Mouse (Mus musculus): ENCODE measurements around the gene Shroom1. TPM values are rescaled to one million over a fixed set of nuclear protein-coding genes. Genes with fewer than 3 reads are reported as not detected.

The Shroom1 gene
- not detected for polyA plus RNA-seq (2017; shearing (Covaris generic))

DNA sequence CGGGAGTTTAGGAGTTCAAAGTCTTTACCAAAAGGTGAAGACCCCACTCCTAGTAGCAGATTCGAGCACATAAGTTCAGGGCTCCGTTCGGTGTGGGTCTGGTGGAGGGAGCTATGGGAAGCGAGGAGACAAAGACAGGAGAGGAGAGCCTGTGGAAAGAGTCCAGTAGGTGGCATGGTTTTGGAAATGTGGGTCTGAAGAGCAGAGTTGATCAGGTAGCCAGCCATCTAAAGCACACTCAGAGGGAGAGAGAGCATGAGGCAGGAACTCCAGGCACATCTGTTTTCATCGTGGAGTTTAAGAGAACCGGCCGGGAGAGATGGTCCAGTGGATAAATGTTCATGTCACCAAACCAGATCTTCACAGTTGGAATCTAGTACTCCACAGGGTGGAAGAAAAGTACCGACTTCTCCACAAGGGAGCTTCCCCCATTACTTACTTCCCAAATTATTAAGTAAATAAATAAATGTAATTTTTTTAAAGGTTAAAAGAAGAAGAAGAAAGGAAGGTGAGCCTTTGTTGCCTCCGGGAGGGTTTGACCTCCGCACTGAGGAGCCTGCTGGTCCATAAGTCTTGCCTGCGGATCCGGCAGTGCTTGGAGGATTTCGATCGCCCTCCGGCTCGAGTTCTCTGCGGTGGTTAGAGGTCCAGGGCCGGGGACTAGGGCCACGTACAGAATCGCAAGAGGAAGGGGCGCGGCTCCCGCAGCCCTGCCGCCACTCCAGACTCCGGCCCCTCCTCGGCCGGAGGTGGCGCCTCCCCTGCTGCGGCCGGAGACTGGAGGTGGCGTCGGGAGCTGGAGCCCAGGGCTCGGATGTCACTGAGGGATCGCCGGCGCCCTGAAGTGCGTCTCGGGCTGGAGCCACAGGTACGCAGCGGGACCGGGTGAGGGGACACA, at the start of gene Shroom1, which contains the start of gene Gm10447:
Gene Shroom1, plus strand, starts transcription at position 732 of the 898 bp plus-strand sequence.
Gene Gm10447, minus strand, starts transcription at position 637 of the 898 bp plus-strand sequence.

DNA sequence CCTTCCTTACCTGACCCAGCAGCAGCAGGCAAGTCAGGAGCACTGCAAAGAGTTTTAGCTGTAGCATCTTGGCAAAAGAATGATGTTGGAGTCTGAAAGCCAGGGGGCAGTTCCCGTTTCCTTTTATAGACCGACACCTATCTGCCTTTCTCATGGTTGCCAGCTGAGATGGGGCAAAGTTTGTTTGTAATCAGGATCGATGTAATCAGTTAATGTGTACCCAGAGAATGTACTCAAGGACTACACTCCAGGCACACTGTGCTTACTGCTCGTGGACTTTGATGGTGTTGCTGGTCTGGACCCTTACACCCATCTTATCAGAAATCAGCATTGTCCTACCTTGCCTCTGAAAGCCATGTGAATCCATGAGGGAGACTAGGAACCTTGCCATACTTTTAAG, 34.0 kb upstream of the Shroom1 start, which contains the start of gene Leap2:
Gene Leap2, minus strand, starts transcription at position 135 of the 400 bp plus-strand sequence.

DNA sequence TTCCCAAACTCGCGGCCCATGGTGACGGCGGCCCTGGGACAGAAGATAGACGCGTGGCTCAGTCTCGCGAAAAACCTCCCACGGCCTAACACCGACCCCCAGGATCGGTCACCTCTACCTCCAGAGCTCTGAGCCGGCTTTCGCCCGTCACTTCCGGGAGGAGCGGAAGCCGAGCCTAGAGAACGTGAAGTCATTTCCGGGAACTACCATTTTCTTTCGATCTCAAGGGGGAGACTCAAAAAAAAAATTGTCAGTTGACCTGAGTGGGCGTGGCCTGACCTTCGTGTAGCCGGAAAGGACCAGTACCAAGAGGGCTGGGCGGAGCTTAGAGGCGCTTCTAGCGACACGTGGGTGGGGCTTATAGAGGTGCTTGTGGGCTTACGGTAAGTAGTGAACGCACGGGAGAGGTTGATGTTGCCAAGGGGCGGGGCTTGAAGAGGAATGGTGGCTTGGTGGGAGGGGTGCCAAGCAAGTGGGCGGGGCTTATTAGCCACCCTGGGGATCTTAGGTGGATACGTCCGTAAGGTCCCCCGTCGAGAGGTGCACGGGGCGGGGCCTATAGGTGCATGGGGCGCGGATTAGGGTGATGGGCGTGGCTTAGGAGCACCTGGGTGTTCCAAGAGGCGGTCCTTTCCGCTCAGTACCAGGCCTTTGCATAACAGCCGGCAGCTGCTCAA, 26.2 kb upstream of the Shroom1 start, which contains the start of the genes Uqcrq and Gdf9:
Gene Uqcrq, minus strand, starts transcription at position 162 of the 677 bp plus-strand sequence.
Gene Gdf9, plus strand, starts transcription at position 354 of the 677 bp plus-strand sequence.

DNA sequence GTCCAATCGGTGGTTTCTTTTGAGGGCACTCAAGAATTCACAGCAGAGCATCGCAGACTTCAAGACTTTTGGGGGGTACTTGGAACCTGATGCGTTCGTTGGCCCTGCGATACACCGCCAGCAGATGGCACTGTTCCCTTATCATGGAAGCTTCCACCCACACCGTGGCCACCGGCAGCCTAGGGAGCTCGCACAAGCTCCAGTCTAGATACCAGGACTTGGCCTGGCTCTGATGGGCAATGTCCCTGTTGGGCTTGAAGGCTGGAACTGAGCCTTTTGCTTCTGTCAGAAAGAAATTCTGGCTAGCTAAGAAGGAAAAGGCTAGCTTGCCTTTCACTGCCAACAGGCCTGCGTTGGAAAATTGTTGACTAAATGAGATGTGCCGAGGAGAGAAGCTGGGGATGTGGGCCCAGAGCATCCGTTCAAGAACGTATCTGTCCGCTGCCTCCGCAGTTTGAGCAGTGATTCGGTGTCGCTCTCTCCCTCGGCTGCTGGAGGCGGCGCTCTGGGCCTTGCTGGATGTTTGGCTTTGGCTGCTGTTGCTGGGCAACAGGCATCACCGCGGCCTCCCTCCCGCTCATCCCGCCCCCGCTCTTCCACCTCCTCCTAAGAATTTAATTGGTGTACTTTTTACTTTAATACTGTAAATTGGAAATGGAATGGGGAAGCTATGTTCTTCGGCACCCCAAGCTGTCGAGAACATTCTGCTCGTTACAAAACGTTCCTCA, 13.1 kb downstream of the Shroom1 start, which contains the start of gene Gm9837:
Gene Gm9837, minus strand, starts transcription at position 512 of the 728 bp plus-strand sequence.

DNA sequence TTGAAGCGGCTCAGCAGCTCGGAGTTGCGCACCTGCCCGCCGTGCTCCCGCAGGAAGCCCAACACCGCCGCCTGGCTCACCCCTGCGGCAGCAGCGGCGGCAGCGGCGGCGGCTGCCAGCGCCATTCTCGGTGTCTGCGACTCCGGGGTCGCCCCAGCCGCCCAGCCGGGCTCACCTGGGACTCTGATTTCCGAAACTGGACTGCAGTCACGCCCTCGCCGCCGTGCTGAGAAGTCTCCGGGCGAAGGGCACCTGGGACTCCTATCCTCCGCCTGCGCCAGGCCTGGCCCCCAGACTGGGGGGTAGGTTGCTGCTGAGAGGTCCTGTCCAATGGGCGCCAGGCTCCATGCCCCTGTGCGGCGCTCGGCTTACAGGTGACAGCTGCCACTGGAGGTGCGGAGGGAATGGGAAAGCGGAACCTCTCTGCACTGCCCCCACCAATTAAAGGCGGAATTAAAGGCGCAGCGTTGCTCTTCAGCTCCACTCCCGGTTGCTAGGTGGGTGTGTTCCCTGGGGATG, 22.8 kb downstream of the Shroom1 start, which contains the start of the genes Gm9945 and Sowaha:
Gene Gm9945, plus strand, starts transcription at position 384 of the 519 bp plus-strand sequence.
Gene Sowaha, minus strand, starts transcription at position 492 of the 519 bp plus-strand sequence.

Other genes with a start within 250 kb of the Shroom1 start
- 33.1 TPM for gene Hspa4, start 156.7 kb upstream of the Shroom1 start, polyA plus RNA-seq (2017; shearing (Covaris generic))
- 36.2 TPM for gene Zcchc10, start 132.5 kb upstream of the Shroom1 start, polyA plus RNA-seq (2017; shearing (Covaris generic))
- 15.7 TPM for gene Aff4, start 106.4 kb upstream of the Shroom1 start, polyA plus RNA-seq (2017; shearing (Covaris generic))
- not detected for gene Leap2, start 34.0 kb upstream of the Shroom1 start, polyA plus RNA-seq (2017; shearing (Covaris generic))
- 310 TPM for gene Uqcrq, start 26.4 kb upstream of the Shroom1 start, polyA plus RNA-seq (2017; shearing (Covaris generic))
- gene Gdf9, start 26.2 kb upstream of the Shroom1 start, polyA plus RNA-seq (2017; shearing (Covaris generic)) = 0.48 TPM
- gene Gm10447, start 95 bp upstream of the Shroom1 start, polyA plus RNA-seq (2017; shearing (Covaris generic)) = not detected
- gene Gm9837, start 13.3 kb downstream of the Shroom1 start, polyA plus RNA-seq (2017; shearing (Covaris generic)) = not detected
- not detected for gene Gm9945, start 23.0 kb downstream of the Shroom1 start, polyA plus RNA-seq (2017; shearing (Covaris generic))
- not detected for gene Sowaha, start 23.1 kb downstream of the Shroom1 start, polyA plus RNA-seq (2017; shearing (Covaris generic))
- 1.6 TPM for gene Sept8, start 62.1 kb downstream of the Shroom1 start, polyA plus RNA-seq (2017; shearing (Covaris generic))
- gene Kif3a, start 110.2 kb downstream of the Shroom1 start, polyA plus RNA-seq (2017; shearing (Covaris generic)) = 20.2 TPM
- 4.1 TPM for gene Il4, start 161.5 kb downstream of the Shroom1 start, polyA plus RNA-seq (2017; shearing (Covaris generic))
- gene Il13, start 177.5 kb downstream of the Shroom1 start, polyA plus RNA-seq (2017; shearing (Covaris generic)) = not detected

Data from inflammation-experienced regulatory T-cells, adult 16 weeks (primary cell).